In genomic region chr7:118708002-118708401, GRCm38 (mm10) we compare ENCODE assay signal across 12 mouse cellular contexts. TPM values are rescaled to one million over a fixed set of nuclear protein-coding genes. Genes with fewer than 3 reads are reported as not detected.
DNase-seq lines count a peak whose midpoint lies in the region; ATAC-seq lines count a peak whose summit lies in the region.
"Had no signal": no experiment of that assay in that cellular context is flagged by ENCODE, and none has a peak within 500 bp of the region (broad histone marks: within the 10 kb centered on the region; RNA-seq: fewer than 3 reads in every experiment).

No protein-coding gene starts in this region.

- ATAC-seq in kidney, embryonic 16.5 days (ENCODE audit: low FRiP score, low TSS enrichment), result no peak

- no peak overlapping the region for H3K9ac ChIP-seq in kidney, embryonic 16.5 days (replicated peaks; ENCODE audit: low read length)
- H3K9ac ChIP-seq: hindbrain, embryonic 12.5 days had no signal

- H3K27ac ChIP-seq in kidney, embryonic 16.5 days (ENCODE audit: low read length), result no peak overlapping the region
- H3K27ac ChIP-seq: hindbrain, embryonic 12.5 days; kidney, postnatal 0 days had no signal

- peak; percentile 63 for DNase-seq in kidney, adult 18-20 months
- DNase-seq in MEL-GATA-1-ER (ENCODE audit: extremely low read depth, low read depth), result peak; percentile 38
- peak; percentile 50 to 71 for DNase-seq in kidney, adult 8-10 months
- peak; percentile 59 for DNase-seq in lung, postnatal 36 days
- DNase-seq in frontal cortex, postnatal 10 days (ENCODE audit: low spot score in 2 of 2), result no peak
- no peak for DNase-seq in adrenal gland, adult 2 months
- DNase-seq: gastrocnemius, postnatal 36 days; midbrain, embryonic 14.5 days had no signal

- no peaks in the 10 kb centered on the region for H3K9me3 ChIP-seq in kidney, embryonic 16.5 days (ENCODE audit: low read length)
- H3K9me3 ChIP-seq: hindbrain, embryonic 12.5 days had no signal

- H3K36me3 ChIP-seq in kidney, embryonic 16.5 days (ENCODE audit: insufficient read depth, low read length), result no peaks in the 10 kb centered on the region
- H3K36me3 ChIP-seq: hindbrain, embryonic 12.5 days had no signal

- H3K4me3 ChIP-seq in kidney, embryonic 16.5 days (ENCODE audit: low read length), result no peak overlapping the region
- H3K4me3 ChIP-seq: erythroblast, embryonic 14.5 days; hindbrain, embryonic 12.5 days had no signal

- WGBS in kidney, embryonic 16.5 days, result 78% methylated on average over 3 of the region's 4 CpGs

- H3K4me2 ChIP-seq in kidney, embryonic 16.5 days (replicated peaks; ENCODE audit: low read depth, low read length), result no peak overlapping the region
- H3K4me2 ChIP-seq: hindbrain, embryonic 12.5 days had no signal

- H3K27me3 ChIP-seq in kidney, embryonic 16.5 days (ENCODE audit: insufficient read depth, low read length), result no peaks in the 10 kb centered on the region
- H3K27me3 ChIP-seq: hindbrain, embryonic 12.5 days had no signal

- H3K4me1 ChIP-seq in kidney, embryonic 16.5 days (ENCODE audit: insufficient read depth, low read length), result peaks cover 28% of the 10 kb centered on the region

RNA-seq across cellular contexts. Expression of gene Gde1, which starts 2.4 kb away (rescaled TPM):
- 106 and 109 TPM in 2 replicates for polyA plus RNA-seq in kidney, embryonic 16.5 days (2015; fragmentation: Nextera tagmentation; extraction: Ambion mirVana)
- total RNA-seq in adrenal gland, adult 2 months (2021), result 100 to 1,000 TPM; 111 to 162 TPM
- 1,038 and 1,224 TPM in 2 replicates for polyA plus RNA-seq in adrenal gland, adult 2 months (2012; rRNA removed)

RNA-seq across cellular contexts. Expression of gene Ccp110, which starts 4.3 kb away (rescaled TPM):
- polyA plus RNA-seq in kidney, embryonic 16.5 days (2015; fragmentation: Nextera tagmentation; extraction: Ambion mirVana), result 20.0 and 21.1 TPM in 2 replicates
- 1 to 10 TPM; 4.6 to 7.5 TPM for total RNA-seq in adrenal gland, adult 2 months (2021)
- 0.85 and 0.93 TPM in 2 replicates for polyA plus RNA-seq in adrenal gland, adult 2 months (2012; rRNA removed)

RNA-seq across cellular contexts. Expression of gene Vps35l, which starts 32.0 kb away (rescaled TPM):
- 72.8 and 81.0 TPM in 2 replicates for polyA plus RNA-seq in kidney, embryonic 16.5 days (2015; fragmentation: Nextera tagmentation; extraction: Ambion mirVana)
- 10 to 100 TPM; 52.2 to 85.3 TPM for total RNA-seq in adrenal gland, adult 2 months (2021)
- 25.2 and 32.6 TPM in 2 replicates for polyA plus RNA-seq in adrenal gland, adult 2 months (2012; rRNA removed)

Comparison
In these comparisons a context has a peak if more than half of its experiments do, and no peak if none do; other contexts are left out.
1. DNase-seq: peak in kidney, adult 18-20 months (single experiment), MEL-GATA-1-ER (single experiment), kidney, adult 8-10 months (2 of 2) and lung, postnatal 36 days (single experiment); none in frontal cortex, postnatal 10 days (0 of 2) and adrenal gland, adult 2 months (single experiment).
2. RNA of gene Ccp110, which starts 4.3 kb away (polyA plus RNA-seq): 20.0 to 21.1 TPM in kidney, embryonic 16.5 days; 0.85 to 0.93 TPM in adrenal gland, adult 2 months; every median in the first group is over 10 times any median in the second.